Mouse (Mus musculus): ENCODE results near the gene Wipf2. TPM values are rescaled to one million over a fixed set of nuclear protein-coding genes. Genes with fewer than 3 reads are reported as not detected.
"Not testable (repeated sequence)": the region's sequence is repeated elsewhere in the genome, so short reads cannot be mapped to it uniquely, and the experiment has no call there.

The Wipf2 gene
- polyA plus RNA-seq, 1 experiment from 2014 or later, result 5.4 TPM

- no peak for DNase-seq (ENCODE audit: low spot score)
- Histone ChIP-seq H3K27ac (replicated peaks) (peak overlapping the region; percentile 88), H3K9me3 (no peaks in the 10 kb centered on the region), H3K36me3 (replicated peaks) (peaks cover 5% of the 10 kb centered on the region), H3K27me3 (replicated peaks; ENCODE audit: low read depth, poor library complexity, severe bottlenecking) (peaks cover 7% of the 10 kb centered on the region), H3K4me1 (peaks cover 99% of the 10 kb centered on the region), H3K4me3 (peak overlapping the region; percentile 70)
- WGBS, result 56% methylated on average over 7 of the region's 7 CpGs
Observed at GRCm38 (mm10) chr11:98930127-98930601, 66.7 kb downstream of the Wipf2 start.

- H3K4me1 ChIP-seq, result peaks cover 99% of the 10 kb centered on the region
Observed at GRCm38 (mm10) chr11:98930773-98931512, 67.5 kb downstream of the Wipf2 start.

GRCm38 (mm10) chr11:98931513-98932292, 68.3 kb downstream of the Wipf2 start:
- H3K27ac ChIP-seq (replicated peaks), result peak overlapping the region; percentile 82
- peaks cover 99% of the 10 kb centered on the region for H3K4me1 ChIP-seq
- H3K27me3 ChIP-seq (replicated peaks; ENCODE audit: low read depth, poor library complexity, severe bottlenecking), result peaks cover 15% of the 10 kb centered on the region
- no peak for DNase-seq (ENCODE audit: low spot score)
- peaks cover 7% of the 10 kb centered on the region for H3K36me3 ChIP-seq (replicated peaks)
- WGBS, result 33% methylated on average over 7 of the region's 7 CpGs
- H3K4me3 ChIP-seq, result peak overlapping the region; percentile 41
- no peaks in the 10 kb centered on the region for H3K9me3 ChIP-seq

More at GRCm38 (mm10) chr11:98930773-98931512, 67.5 kb downstream of the Wipf2 start:
- no peaks in the 10 kb centered on the region for H3K9me3 ChIP-seq
- WGBS, result 36% methylated on average over 10 of the region's 10 CpGs
- H3K36me3 ChIP-seq (replicated peaks), result peaks cover 7% of the 10 kb centered on the region
- H3K4me3 ChIP-seq, result peak overlapping the region; percentile 70; the same call in 1 of the 2 replicates
- H3K27ac ChIP-seq (replicated peaks), result peak overlapping the region; percentile 82
- no peak for DNase-seq (ENCODE audit: low spot score)
- peaks cover 15% of the 10 kb centered on the region for H3K27me3 ChIP-seq (replicated peaks; ENCODE audit: low read depth, poor library complexity, severe bottlenecking)

DNA sequence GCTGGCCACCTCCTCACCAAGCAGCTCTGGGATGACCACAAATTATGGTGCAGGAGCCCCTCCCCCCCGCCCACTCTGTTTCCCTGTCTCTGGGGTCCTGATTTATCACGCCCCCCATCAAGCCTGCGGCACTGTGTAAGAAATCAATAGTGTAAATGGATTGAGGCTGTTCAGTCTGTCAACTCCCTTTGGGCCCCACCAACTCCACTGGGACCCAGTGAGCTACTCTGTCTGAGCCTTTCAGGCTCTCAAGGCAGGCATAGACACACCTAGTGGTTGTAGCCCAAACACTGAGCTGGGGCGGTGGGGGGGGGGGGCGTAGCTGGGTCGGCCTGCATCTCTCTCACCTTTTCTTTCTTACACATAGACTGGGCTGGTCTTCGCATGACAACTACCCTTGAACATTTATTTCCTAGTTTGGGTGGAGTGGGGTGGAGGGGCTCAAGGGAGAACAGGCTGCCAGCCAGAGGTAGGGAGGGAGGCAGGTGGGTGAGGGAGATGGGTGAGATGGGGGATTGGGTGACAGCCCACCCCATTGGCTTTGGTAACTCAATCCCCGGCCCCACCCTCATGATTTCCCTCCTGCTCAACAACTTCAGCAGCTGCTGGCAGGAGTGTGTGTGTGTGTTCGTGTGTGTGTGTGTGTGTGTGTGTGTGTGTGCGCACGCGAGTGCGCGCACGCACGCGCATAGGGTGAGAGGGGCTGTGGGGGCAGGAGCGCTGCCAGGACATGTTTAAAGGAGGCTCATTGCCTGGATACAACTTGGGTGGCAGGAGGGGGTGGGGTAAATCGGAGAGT, 69.1 kb downstream of the Wipf2 start:
- peaks cover 99% of the 10 kb centered on the region for H3K4me1 ChIP-seq
- H3K4me3 ChIP-seq, result peak overlapping the region; percentile 41
- H3K9me3 ChIP-seq, result no peaks in the 10 kb centered on the region
- 32% methylated on average over 19 of the region's 19 CpGs for WGBS
- H3K27me3 ChIP-seq (replicated peaks; ENCODE audit: low read depth, poor library complexity, severe bottlenecking), result peaks cover 15% of the 10 kb centered on the region
- peak overlapping the region; percentile 82 for H3K27ac ChIP-seq (replicated peaks)
- peak; percentile 75 for DNase-seq (ENCODE audit: low spot score)
- peaks cover 7% of the 10 kb centered on the region for H3K36me3 ChIP-seq (replicated peaks)

- Histone ChIP-seq H3K4me3 (peak overlapping the region; percentile 41), H3K4me1 (peaks cover 99% of the 10 kb centered on the region), H3K9me3 (no peaks in the 10 kb centered on the region), H3K27ac (replicated peaks) (peak overlapping the region; percentile 82), H3K36me3 (replicated peaks) (peaks cover 7% of the 10 kb centered on the region), H3K27me3 (replicated peaks; ENCODE audit: low read depth, poor library complexity, severe bottlenecking) (peaks cover 15% of the 10 kb centered on the region)
- DNase-seq (ENCODE audit: low spot score), result no peak
- 53% methylated on average over 9 of the region's 9 CpGs for WGBS
Observed at GRCm38 (mm10) chr11:98933151-98933550, 69.7 kb downstream of the Wipf2 start.

- not testable (repeated sequence) for DNase-seq (ENCODE audit: low spot score); H3K36me3 ChIP-seq (replicated peaks); H3K9me3 ChIP-seq; H3K4me3 ChIP-seq; H3K27me3 ChIP-seq (replicated peaks; ENCODE audit: low read depth, poor library complexity, severe bottlenecking)
- Histone ChIP-seq H3K27ac (replicated peaks) (peak overlapping the region; percentile 82; the same call in 1 of the 2 replicates), H3K4me1 (peaks cover 99% of the 10 kb centered on the region)
- 91% methylated on average over 2 of the region's 2 CpGs for WGBS
Observed at GRCm38 (mm10) chr11:98933847-98934246, 70.4 kb downstream of the Wipf2 start.

GRCm38 (mm10) chr11:98934367-98934766, 70.9 kb downstream of the Wipf2 start:
- WGBS, result 82% methylated on average over 3 of the region's 3 CpGs
- Histone ChIP-seq H3K27ac (replicated peaks) (peak overlapping the region; percentile 53; the same call in 1 of the 2 replicates), H3K27me3 (replicated peaks; ENCODE audit: low read depth, poor library complexity, severe bottlenecking) (peaks cover 8% of the 10 kb centered on the region; the same call in 1 of the 2 replicates), H3K4me1 (peaks cover 99% of the 10 kb centered on the region), H3K9me3 (no peaks in the 10 kb centered on the region), H3K4me3 (no peak overlapping the region), H3K36me3 (replicated peaks) (peaks cover 8% of the 10 kb centered on the region)
- no peak for DNase-seq (ENCODE audit: low spot score)

- WGBS, result 84% methylated on average over 3 of the region's 3 CpGs
- Histone ChIP-seq H3K27ac (replicated peaks) (peak overlapping the region; percentile 94), H3K9me3 (no peaks in the 10 kb centered on the region), H3K4me3 (no peak overlapping the region), H3K4me1 (peaks cover 99% of the 10 kb centered on the region), H3K27me3 (replicated peaks; ENCODE audit: low read depth, poor library complexity, severe bottlenecking) (peaks cover 8% of the 10 kb centered on the region; the same call in 1 of the 2 replicates), H3K36me3 (replicated peaks) (peaks cover 14% of the 10 kb centered on the region)
- no peak for DNase-seq (ENCODE audit: low spot score)
Observed at GRCm38 (mm10) chr11:98935123-98935522, 71.7 kb downstream of the Wipf2 start.

DNA sequence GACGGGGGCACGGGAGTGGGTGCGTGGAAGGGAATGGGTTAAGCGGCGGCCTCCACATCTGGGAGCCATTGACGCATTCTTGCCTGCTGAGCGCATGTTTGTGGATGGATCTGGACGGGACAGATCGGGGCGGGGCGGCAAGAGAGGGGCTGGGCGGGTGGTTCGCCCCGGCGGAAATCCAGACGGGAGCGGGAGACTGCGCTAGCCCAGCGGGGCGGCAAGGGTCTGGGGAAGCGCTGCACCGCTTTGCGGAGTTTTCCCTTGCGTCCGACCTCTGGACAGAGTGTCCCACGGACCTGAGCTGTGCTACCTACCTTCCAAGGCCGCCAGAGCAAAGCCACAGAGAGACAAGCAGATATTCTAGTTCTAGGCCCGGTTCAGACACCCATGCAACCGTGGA, 72.7 kb downstream of the Wipf2 start:
- Histone ChIP-seq H3K4me3 (peak overlapping the region; percentile 88), H3K9me3 (no peaks in the 10 kb centered on the region), H3K27me3 (replicated peaks; ENCODE audit: low read depth, poor library complexity, severe bottlenecking) (peaks cover 8% of the 10 kb centered on the region; the same call in 1 of the 2 replicates), H3K27ac (replicated peaks) (peak overlapping the region; percentile 94), H3K4me1 (peaks cover 99% of the 10 kb centered on the region), H3K36me3 (replicated peaks) (peaks cover 15% of the 10 kb centered on the region)
- 1% methylated on average over 29 of the region's 29 CpGs for WGBS
- peak; percentile 93 for DNase-seq (ENCODE audit: low spot score)

DNA sequence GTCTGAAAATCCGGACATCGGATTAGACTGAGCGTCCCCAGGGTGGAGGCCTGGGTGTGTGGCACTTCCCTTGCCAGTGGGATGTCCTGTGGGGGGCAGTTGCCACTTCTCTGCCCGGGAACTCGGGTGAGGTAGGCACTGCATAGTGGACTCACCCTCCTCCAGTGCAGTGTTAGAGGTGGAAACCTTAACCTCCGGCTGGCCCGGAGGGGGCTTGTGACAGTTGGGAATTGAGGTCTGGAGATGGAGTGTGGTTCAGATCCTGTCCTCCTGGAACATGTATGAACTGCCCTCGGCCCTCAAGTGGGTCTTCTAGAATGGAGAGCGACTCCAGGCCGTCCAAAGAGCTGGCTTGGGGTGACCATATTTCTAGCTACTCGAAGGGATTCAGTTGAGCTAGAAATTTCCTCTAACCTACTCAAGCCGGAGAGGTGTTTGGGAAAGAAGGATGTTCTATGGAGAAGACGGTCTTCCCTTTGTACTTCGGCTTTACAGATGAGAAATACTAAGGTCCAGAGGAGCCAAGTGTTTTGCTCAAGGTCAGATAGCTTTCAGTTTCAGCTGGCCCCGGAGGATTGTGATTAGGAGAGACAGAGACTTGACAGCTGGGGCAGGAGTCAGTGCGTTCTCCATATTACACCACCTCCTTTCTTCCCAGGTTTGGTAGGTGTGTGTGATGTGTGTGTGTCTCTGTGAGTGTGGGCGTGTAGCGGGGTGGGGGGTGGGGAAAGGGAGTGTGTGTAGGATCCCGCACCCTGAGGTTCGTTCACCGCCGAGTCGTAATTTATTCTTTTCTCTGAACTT, 73.4 kb downstream of the Wipf2 start:
- Histone ChIP-seq H3K4me1 (peaks cover 99% of the 10 kb centered on the region), H3K4me3 (peak overlapping the region; percentile 88), H3K27me3 (replicated peaks; ENCODE audit: low read depth, poor library complexity, severe bottlenecking) (peaks cover 8% of the 10 kb centered on the region; the same call in 1 of the 2 replicates), H3K36me3 (replicated peaks) (peaks cover 15% of the 10 kb centered on the region), H3K9me3 (no peaks in the 10 kb centered on the region), H3K27ac (replicated peaks) (peak overlapping the region; percentile 94)
- WGBS, result 2% methylated on average over 23 of the region's 23 CpGs
- no peak for DNase-seq (ENCODE audit: low spot score)

- peak; percentile 95 for DNase-seq (ENCODE audit: low spot score)
- Histone ChIP-seq H3K27ac (replicated peaks) (peak overlapping the region; percentile 94), H3K4me1 (peaks cover 99% of the 10 kb centered on the region), H3K9me3 (no peaks in the 10 kb centered on the region), H3K36me3 (replicated peaks) (peaks cover 15% of the 10 kb centered on the region), H3K4me3 (peak overlapping the region; percentile 88), H3K27me3 (replicated peaks; ENCODE audit: low read depth, poor library complexity, severe bottlenecking) (peaks cover 8% of the 10 kb centered on the region; the same call in 1 of the 2 replicates)
- WGBS, result under 1% methylated on average over 38 of the region's 38 CpGs
Observed at GRCm38 (mm10) chr11:98937410-98937913, 74.0 kb downstream of the Wipf2 start.
